Mouse (Mus musculus): ENCODE data around the gene P3h3.
"Not testable (repeated sequence)": the region's sequence is repeated elsewhere in the genome, so short reads cannot be mapped to it uniquely, and the experiment has no call there.

P3h3 gene

DNA sequence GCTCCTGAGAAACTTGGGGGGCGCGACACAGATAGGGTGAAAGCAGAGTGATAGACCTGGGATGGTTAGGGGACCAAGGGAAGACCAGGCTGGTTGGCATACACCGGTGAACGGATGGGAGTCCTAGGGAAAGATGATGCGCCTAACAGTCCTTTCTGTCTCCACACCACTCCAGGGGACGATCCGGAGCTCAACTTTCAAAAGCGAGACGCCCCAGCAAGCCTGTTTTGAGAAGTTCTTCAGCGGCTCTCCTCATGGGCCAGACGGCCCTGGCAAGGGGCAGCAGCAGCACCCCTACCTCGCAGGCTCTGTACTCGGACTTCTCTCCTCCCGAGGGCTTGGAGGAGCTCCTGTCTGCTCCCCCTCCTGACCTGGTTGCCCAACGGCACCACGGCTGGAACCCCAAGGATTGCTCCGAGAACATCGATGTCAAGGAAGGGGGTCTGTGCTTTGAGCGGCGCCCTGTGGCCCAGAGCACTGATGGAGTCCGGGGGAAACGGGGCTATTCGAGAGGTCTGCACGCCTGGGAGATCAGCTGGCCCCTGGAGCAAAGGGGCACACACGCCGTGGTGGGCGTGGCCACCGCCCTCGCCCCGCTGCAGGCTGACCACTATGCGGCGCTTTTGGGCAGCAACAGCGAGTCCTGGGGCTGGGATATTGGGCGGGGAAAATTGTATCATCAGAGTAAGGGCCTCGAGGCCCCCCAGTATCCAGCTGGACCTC, 48.3 kb downstream of the P3h3 start:
- DNase-seq (ENCODE audit: low spot score in 2 of 2): peak; percentile 86 to 87

DNA sequence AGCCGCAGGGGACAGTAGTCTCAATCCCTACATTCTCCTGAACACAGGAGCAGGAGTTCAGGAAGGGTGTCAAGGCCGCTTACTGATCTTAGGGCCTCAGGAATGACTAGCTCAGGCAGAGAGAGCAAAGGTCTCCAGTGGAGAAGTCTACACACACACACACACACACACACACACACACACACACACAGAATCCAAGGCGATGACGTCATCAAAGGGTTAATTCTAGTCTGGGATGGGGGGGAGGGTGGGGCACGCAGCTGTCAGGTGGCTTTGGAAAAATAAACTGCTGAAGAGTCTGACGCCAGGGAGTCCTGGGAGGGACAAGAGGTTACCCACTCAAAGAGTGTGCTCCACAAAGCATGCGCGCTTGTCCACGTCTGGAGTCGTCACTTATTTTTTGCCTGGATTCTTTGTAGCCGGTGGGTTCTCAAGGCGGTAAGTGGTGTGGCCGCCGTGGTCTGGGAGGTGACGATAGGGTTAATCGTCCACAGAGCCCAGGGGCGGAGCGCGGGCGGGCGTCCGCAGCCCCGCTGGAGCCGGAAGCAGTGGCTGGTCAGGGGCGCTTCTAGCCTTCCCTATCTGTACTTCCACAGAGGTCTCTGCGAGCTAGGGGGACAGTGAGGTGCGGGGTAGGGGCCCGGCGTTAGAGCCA, 49.1 kb downstream of the P3h3 start, which contains the start of gene Spsb2:
Gene Spsb2, plus strand, starts transcription at position 304 of the 655 bp plus-strand sequence.
- DNase-seq (ENCODE audit: low spot score in 2 of 2): peak; percentile 66 to 73

DNA sequence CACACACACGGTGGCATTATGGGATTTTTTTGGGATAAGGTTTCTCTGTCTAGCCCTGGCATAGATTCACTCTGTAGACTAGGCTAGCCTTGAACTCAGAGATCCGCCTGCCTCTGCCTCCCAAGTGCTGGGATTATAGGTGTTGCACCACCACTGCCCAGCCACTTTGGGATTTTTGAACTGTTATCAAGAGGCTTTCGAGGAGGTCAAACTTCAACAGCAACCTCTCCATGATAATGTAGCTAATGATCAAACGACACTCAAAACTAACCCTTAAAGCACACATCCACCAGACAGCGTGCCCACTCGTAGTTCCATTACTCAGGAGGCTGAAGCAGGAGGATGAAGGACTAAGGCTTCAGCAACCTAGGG, 49.6 kb downstream of the P3h3 start:
- DNase-seq (ENCODE audit: low spot score in 2 of 2): no peak

DNA sequence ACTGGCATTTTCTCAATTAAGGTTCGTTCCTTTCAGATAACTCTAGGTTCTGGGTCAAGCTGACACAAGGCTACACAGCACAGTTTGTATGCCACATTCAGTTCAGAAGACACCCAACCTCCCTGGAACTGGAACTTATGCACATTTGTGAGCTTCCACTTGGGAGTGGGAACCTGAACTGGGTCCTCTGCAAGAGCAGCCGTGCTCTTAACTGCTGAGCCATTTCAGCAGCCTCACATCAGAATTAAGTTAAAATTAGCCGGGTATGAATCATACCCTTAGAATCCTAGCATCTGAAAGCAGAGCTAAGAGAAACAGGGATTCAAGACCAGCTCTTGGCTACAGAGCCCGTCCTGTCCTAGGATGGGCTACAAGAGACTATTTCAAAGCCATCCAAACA, 50.2 kb downstream of the P3h3 start:
- DNase-seq (ENCODE audit: low spot score in 2 of 2): no peak

DNA sequence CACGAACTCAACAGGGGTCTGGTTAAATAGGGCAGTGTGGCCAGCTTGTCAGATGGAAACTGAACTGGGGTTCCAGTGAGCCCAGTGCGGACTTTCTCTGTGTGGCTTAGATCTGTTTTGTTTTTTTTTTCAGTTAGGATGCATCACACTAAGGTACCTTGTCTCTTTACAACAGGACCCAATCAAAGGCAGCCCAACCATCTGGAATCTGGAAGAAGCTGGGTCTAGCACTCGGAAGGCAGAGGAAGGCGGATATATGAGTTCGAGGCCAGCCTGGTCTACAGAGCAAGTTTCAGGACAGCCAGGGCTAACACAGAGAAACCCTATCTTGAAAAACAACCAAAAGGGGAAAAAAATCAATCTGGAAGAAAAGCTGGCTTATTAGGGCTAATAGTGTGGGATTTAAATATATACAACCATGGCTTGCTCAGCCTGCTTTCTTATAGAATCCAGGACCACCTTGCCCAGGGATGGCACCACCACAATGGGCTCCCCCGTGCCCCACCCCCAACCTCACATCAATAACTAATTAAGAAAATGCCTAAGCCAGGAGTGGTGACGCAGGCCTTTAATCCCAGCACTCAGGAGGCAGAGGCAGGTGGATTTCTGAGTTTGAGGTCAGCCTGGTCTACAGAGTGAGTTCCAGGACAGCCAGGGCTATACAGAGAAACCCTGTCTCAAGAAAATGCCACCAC, 51.0 kb downstream of the P3h3 start:
- DNase-seq (ENCODE audit: low spot score in 2 of 2): no peak

DNA sequence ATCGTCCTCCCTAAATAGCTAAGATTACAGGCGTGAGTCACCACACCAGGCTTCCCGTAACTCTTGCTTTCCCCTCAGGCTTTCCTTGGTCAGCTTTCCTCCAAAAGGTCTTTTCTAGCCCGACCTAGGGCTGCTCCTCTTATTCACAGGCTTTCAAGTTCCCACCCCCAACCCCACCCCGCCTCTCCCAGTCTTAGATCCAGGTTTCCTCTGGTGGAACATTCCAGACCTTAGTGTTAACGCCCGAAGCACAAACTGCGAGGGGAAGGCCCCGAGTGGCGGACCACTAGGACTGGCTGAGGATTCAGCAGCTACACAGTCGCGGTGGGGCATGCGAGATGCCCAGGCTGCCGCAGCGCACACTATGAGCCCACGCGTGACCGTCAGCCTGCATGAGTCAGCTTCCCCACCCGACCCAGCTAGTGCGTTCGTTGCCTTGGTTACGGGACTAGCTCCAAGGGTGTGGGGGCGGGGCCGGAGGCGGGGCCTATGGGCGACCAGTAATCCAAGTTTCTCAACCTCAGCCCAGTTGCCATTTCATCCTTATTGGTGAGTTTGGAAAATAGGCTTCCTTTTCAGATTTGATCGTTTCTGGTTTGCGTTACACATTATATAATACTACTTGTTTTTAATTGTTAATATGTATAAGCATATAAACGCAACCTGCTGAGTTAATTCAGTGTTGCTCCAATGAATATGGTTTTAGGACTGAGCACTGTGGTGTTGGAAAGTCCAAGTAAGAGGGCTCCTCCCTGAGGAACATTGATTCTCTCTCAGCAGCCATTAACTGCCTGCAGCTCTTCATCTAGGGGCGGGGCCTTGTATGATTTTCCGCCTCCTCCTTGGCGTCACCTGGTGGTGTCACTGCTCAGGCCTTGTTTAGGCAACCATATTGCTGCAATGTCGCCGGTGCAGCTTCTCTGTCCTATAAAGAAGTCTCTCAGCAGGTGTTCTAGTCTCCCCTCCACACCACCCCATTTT, 51.9 kb downstream of the P3h3 start:
- DNase-seq (ENCODE audit: low spot score in 2 of 2): peak; percentile 60 to 91

DNA sequence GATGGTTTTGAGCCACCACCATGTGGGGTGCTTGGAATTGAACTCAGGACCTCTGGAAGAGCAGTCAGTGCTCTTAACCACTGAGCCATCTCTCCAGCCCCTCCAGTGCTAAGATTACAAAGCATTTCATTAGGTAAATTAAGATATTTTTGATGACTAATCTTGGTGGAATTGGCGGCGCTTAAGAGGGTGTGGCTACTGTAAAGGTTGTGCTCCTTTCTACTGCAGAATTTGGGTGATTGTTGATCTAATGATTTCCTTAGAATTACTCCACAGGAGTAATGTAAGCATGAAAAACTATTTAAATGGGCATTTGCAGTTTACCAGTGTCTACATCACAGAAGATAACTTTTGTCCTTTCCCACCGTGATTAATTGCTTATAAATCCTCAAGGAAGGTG, 53.2 kb downstream of the P3h3 start:
- no peak for DNase-seq (ENCODE audit: low spot score in 2 of 2)

DNA sequence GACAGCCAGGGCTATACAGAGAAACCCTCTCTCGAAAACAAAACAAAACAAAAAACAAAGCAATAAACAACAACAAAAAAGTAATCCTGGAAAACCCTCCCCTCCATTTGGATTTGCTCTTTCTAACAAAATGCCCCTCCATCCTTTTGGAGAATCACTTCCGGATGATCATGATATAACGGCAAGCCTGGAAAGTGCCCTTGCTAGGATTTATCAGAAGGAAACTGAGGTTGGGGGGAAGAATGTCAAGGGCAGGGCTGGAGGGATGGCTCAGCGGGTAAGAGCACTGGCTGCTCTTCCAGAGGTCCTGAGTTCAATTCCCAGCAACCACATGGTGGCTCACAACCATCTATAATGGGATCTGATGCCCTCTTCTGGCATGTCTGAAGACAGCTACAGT, 53.9 kb downstream of the P3h3 start:
- DNase-seq (ENCODE audit: low spot score in 2 of 2): not testable (repeated sequence)

DNA sequence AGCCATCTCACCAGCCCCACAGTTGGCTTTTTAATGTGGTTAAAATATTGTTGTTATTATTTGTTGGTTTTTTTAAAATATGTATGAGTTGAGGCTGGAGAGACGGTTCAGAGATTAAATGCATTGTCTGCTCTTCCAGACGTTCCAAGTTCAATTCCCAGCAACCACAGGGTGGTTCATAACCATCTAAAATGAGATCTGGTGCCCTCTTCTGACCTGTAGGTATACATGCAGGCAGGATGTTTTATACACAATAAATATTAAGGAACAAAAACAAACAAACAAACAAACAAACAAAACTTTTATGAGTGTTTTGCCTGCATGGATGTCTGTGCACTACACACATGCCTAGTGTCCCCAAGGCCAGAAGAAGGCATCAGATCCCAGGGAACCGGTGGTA, 54.5 kb downstream of the P3h3 start:
- no peak for DNase-seq (ENCODE audit: low spot score in 2 of 2)

DNA sequence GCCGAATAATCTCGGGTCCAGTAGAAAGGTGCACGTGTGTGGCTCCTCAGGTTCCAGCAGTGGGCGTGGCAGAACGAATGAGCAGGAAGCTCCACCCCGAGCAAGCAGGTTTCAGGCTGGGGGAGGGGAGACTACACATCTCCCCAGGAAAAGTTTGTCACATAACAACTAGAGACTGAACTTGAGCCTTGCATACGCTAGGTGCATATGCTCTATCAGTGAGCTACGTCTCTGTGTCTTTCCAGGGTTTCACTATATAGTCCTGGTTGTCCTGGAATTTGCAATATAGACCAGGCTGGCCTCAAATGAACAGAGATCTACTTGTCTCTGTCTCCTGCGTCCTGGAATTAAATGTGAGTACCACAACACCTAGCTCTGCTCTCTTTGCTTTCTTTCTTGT, 55.2 kb downstream of the P3h3 start:
- not testable (repeated sequence) for DNase-seq (ENCODE audit: low spot score in 2 of 2)

DNA sequence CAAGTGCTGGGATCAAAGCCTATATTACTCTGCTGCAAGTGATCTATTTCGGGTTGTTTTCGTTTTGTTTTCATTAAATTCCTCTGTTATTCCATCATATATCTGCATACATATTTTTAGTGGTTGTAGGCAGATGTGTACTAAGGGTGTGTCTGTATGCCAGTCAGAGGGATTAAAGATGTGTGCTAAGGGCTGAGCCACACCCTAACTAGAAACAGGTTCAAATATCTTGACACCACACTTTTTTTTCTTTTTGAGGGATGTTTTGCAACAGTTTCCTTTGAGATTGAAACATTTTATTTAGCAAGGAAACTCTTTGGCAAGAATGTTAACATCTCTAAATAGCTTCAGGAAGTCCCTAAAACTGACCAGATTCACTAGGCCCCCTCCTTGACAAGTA, 61.4 kb downstream of the P3h3 start:
- no peak for DNase-seq (ENCODE audit: low spot score in 2 of 2)

DNA sequence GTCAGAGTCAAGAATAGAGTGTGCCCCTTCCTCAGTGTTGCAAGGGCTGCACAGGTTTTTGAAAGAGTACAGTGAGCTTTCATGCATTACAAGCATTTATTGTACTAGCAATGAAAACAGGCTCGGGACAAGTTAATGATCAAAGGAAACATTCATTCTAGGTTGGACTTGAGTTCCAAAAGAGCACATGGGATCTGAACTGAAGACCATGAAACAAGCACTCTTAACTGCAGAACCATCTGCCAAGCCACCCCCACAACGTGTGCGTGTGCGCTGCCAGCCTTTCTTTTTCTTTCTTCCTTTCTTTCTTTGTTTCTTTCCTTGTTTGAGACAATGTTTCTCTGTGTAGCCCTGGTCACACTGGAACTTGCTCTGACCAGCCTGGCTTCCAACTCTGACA, 61.8 kb downstream of the P3h3 start:
- DNase-seq (ENCODE audit: low spot score in 2 of 2): no peak

DNA sequence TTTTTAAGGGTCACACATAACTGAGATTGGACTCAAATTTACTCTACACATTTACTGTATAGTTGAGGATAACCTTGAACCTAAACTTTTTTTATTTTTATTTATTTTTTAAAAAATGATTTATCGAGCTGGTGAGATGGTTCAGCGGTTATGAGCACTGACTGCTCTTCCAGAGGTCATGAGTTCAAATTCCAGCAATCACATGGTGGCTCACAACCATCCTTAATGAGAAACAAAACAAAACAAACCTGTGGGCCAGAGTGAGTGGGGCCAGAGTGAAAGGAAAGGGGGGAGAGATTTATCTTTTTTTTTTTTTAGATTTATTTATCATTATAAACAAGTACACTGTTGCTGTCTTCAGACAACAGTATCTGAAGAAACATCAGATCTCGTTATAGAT, 65.6 kb downstream of the P3h3 start:
- no peak for DNase-seq (ENCODE audit: low spot score in 2 of 2)

Data from spleen, postnatal 10 days (tissue).